Mouse (Mus musculus): ENCODE measurements at regions not wholly inside any gene's neighbourhood (a gene's known extent, or its start where the extent isn't known, plus 50 kb on each side); places are given as distances from the start of the nearest gene placed in this dataset.

GRCm38 (mm10) chr13:28797617-28798475 lies 155.7 kb downstream of the Sox4 start:
- no peak for TF ChIP-seq ZC3H11A (IDR thresholded peaks at IDR 0.05; ENCODE audit: low read depth, low read length)
- TF ChIP-seq POLR2A (IDR thresholded peaks at IDR 0.05; ENCODE audit: low read depth, low read length) = no peak
- TF ChIP-seq CTCF (conservative IDR thresholded peaks at IDR 0.05 in 1 of 2, IDR thresholded peaks at IDR 0.05 in 1 of 2; ENCODE audit: low read depth in 2 of 2, low read length in 2 of 2) = no peak
- no peak for TF ChIP-seq GABPA (IDR thresholded peaks at IDR 0.05; ENCODE audit: insufficient replicate concordance, low read depth, low read length)
- TF ChIP-seq MXI1 (IDR thresholded peaks at IDR 0.05; ENCODE audit: low read depth, low read length) = no peak
- TF ChIP-seq HCFC1 (IDR thresholded peaks at IDR 0.05; ENCODE audit: low read depth, low read length) = no peak
- no peak for TF ChIP-seq CHD2 (IDR thresholded peaks at IDR 0.05; ENCODE audit: low read length)
- TF ChIP-seq EP300 (IDR thresholded peaks at IDR 0.05; ENCODE audit: low read length) = no peak
- TF ChIP-seq MEF2A (IDR thresholded peaks at IDR 0.05; ENCODE audit: borderline replicate concordance, low read depth, low read length) = no peak
- no peak for TF ChIP-seq KAT2A (IDR thresholded peaks at IDR 0.05; ENCODE audit: insufficient replicate concordance, low read length)
- TF ChIP-seq NRF1 (IDR thresholded peaks at IDR 0.05; ENCODE audit: low read depth, low read length) = no peak
- TF ChIP-seq POLR2AphosphoS2 (IDR thresholded peaks at IDR 0.05; ENCODE audit: low read depth, low read length) = no peak

Measured in CH12.LX (cell line).